Comparison of ENCODE assay signal across 15 mouse cellular contexts in genomic region chr17:15130288-15130656, GRCm38 (mm10).
"Had no signal": no experiment of that assay in that cellular context is flagged by ENCODE, and none has a peak within 500 bp of the region (broad histone marks: within the 10 kb centered on the region; RNA-seq: fewer than 3 reads in every experiment).

No protein-coding gene starts in this region.

- H3K4me3 ChIP-seq: layer of hippocampus, adult 2 months; limb, embryonic 13.5 days; lung, embryonic 15.5 days; megakaryocyte, embryonic 14.5 days; midbrain, embryonic 15.5 days; neural tube, embryonic 12.5 days had no signal

- H3K27me3 ChIP-seq: limb, embryonic 13.5 days; lung, embryonic 15.5 days; midbrain, embryonic 15.5 days; neural tube, embryonic 12.5 days had no signal

- H3K9ac ChIP-seq: limb, embryonic 13.5 days; lung, embryonic 15.5 days; midbrain, embryonic 15.5 days; neural tube, embryonic 12.5 days had no signal

- H3K4me1 ChIP-seq: limb, embryonic 13.5 days; lung, embryonic 15.5 days; midbrain, embryonic 15.5 days; neural tube, embryonic 12.5 days had no signal

- ATAC-seq: midbrain, embryonic 15.5 days had no signal

- H3K9me3 ChIP-seq: limb, embryonic 13.5 days; lung, embryonic 15.5 days; midbrain, embryonic 15.5 days; neural tube, embryonic 12.5 days had no signal

- H3K27ac ChIP-seq: layer of hippocampus, adult 2 months; limb, embryonic 13.5 days; lung, embryonic 15.5 days; macrophage; midbrain, embryonic 15.5 days; neural tube, embryonic 12.5 days had no signal

- H3K4me2 ChIP-seq: limb, embryonic 13.5 days; liver, embryonic 11.5 days; lung, embryonic 15.5 days; midbrain, embryonic 11.5 days; midbrain, embryonic 15.5 days; neural tube, embryonic 12.5 days had no signal

- DNase-seq: kidney, postnatal 10 days; kidney, postnatal 4 days; left cerebral cortex, postnatal 4 days; lung, postnatal 14 days; thymus, adult 18-20 months; thymus, postnatal 14 days had no signal

- H3K36me3 ChIP-seq: limb, embryonic 13.5 days; lung, embryonic 15.5 days; midbrain, embryonic 15.5 days; neural tube, embryonic 12.5 days had no signal
